Mouse (Mus musculus) small intestine, adult 10 weeks (tissue): ENCODE measurements around the gene Gm5591. TPM values are rescaled to one million over a fixed set of nuclear protein-coding genes. Genes with fewer than 3 reads are reported as not detected.

Source experiments
- polyA plus RNA-seq: library from polyadenylated mRNA; stranded (reverse); fragments of 350-450 nt; fragmentation: Illumina TruSeq; extraction: RNeasy Lipid Tissue Mini Kit (QIAGEN cat#74804); gene quantifications from one replicate; pipeline ENCODE4 v1.2.3, GENCODE M21; 2014; ENCODE audit warnings: low replicate concordance

The Gm5591 gene
- not detected for polyA plus RNA-seq

GRCm38 (mm10) chr7:38528093-38528492, at the start of gene Gm5591:
Gene Gm5591, minus strand, starts transcription at chr7:38528193.

